Mouse (Mus musculus): ENCODE measurements around the gene Tmem104. TPM values are rescaled to one million over a fixed set of nuclear protein-coding genes. Genes with fewer than 3 reads are reported as not detected.

Gene Tmem104
- polyA plus RNA-seq, 1 experiment from 2014 or later, result 7.7 TPM

GRCm38 (mm10) chr11:115283486-115283765 is 96.1 kb downstream of the Tmem104 start:
- no peaks in the 10 kb centered on the region for H3K9me3 ChIP-seq (ENCODE audit: control insufficient read depth, low read length)
- no peaks in the 10 kb centered on the region for H3K36me3 ChIP-seq (ENCODE audit: control insufficient read depth, insufficient read depth, low read length)

GRCm38 (mm10) chr11:115283891-115284620 is 96.8 kb downstream of the Tmem104 start:
- 84% methylated on average over 12 of the region's 12 CpGs for WGBS
- ATAC-seq (ENCODE audit: insufficient number of reproducible peaks, low FRiP score, low TSS enrichment, low read depth) (no peak), DNase-seq (ENCODE audit: low spot score) (no peak)
- H3K27ac ChIP-seq (replicated peaks; ENCODE audit: low read depth, low read length), result no peak overlapping the region
- H3K4me3 ChIP-seq (ENCODE audit: low read depth, low read length), result no peak overlapping the region
- no peak overlapping the region for H3K9ac ChIP-seq (ENCODE audit: low read length)
- H3K9me3 ChIP-seq (ENCODE audit: control insufficient read depth, low read length), result no peaks in the 10 kb centered on the region
- no peaks in the 10 kb centered on the region for H3K27me3 ChIP-seq (ENCODE audit: control insufficient read depth, insufficient read depth, low read length)
- H3K36me3 ChIP-seq (ENCODE audit: control insufficient read depth, insufficient read depth, low read length), result no peaks in the 10 kb centered on the region
- H3K4me2 ChIP-seq (ENCODE audit: low read depth, severe bottlenecking), result no peak overlapping the region
- no peaks in the 10 kb centered on the region for H3K4me1 ChIP-seq (ENCODE audit: control insufficient read depth, insufficient read depth, low read length)

More at GRCm38 (mm10) chr11:115283486-115283765, 96.1 kb downstream of the Tmem104 start:
- 72% methylated on average over 9 of the region's 9 CpGs for WGBS
- no peak overlapping the region for H3K9ac ChIP-seq (ENCODE audit: low read length)
- no peak overlapping the region for H3K4me2 ChIP-seq (ENCODE audit: low read depth, severe bottlenecking)
- ATAC-seq (ENCODE audit: insufficient number of reproducible peaks, low FRiP score, low TSS enrichment, low read depth) (no peak), DNase-seq (ENCODE audit: low spot score) (no peak)
- no peaks in the 10 kb centered on the region for H3K4me1 ChIP-seq (ENCODE audit: control insufficient read depth, insufficient read depth, low read length)
- H3K27me3 ChIP-seq (ENCODE audit: control insufficient read depth, insufficient read depth, low read length), result no peaks in the 10 kb centered on the region
- H3K4me3 ChIP-seq (ENCODE audit: low read depth, low read length), result no peak overlapping the region
- no peak overlapping the region for H3K27ac ChIP-seq (replicated peaks; ENCODE audit: low read depth, low read length)

GRCm38 (mm10) chr11:115285282-115285681 is 98.0 kb downstream of the Tmem104 start:
- no peak overlapping the region for H3K27ac ChIP-seq (replicated peaks; ENCODE audit: low read depth, low read length)
- WGBS, result 75% methylated on average over 4 of the region's 4 CpGs
- no peaks in the 10 kb centered on the region for H3K27me3 ChIP-seq (ENCODE audit: control insufficient read depth, insufficient read depth, low read length)
- ATAC-seq (ENCODE audit: insufficient number of reproducible peaks, low FRiP score, low TSS enrichment, low read depth), result no peak
- H3K4me1 ChIP-seq (ENCODE audit: control insufficient read depth, insufficient read depth, low read length), result no peaks in the 10 kb centered on the region
- no peak for DNase-seq (ENCODE audit: low spot score)
- no peaks in the 10 kb centered on the region for H3K9me3 ChIP-seq (ENCODE audit: control insufficient read depth, low read length)
- no peak overlapping the region for H3K4me2 ChIP-seq (ENCODE audit: low read depth, severe bottlenecking)
- no peaks in the 10 kb centered on the region for H3K36me3 ChIP-seq (ENCODE audit: control insufficient read depth, insufficient read depth, low read length)
- H3K9ac ChIP-seq (ENCODE audit: low read length), result no peak overlapping the region
- no peak overlapping the region for H3K4me3 ChIP-seq (ENCODE audit: low read depth, low read length)

- no peak for DNase-seq (ENCODE audit: low spot score)
- Histone ChIP-seq H3K4me3 (ENCODE audit: low read depth, low read length) (no peak overlapping the region), H3K4me2 (ENCODE audit: low read depth, severe bottlenecking) (no peak overlapping the region), H3K4me1 (ENCODE audit: control insufficient read depth, insufficient read depth, low read length) (no peaks in the 10 kb centered on the region), H3K27me3 (ENCODE audit: control insufficient read depth, insufficient read depth, low read length) (no peaks in the 10 kb centered on the region), H3K27ac (replicated peaks; ENCODE audit: low read depth, low read length) (no peak overlapping the region), H3K36me3 (ENCODE audit: control insufficient read depth, insufficient read depth, low read length) (no peaks in the 10 kb centered on the region), H3K9ac (ENCODE audit: low read length) (no peak overlapping the region), H3K9me3 (ENCODE audit: control insufficient read depth, low read length) (no peaks in the 10 kb centered on the region)
- ATAC-seq (ENCODE audit: insufficient number of reproducible peaks, low FRiP score, low TSS enrichment, low read depth), result no peak
- WGBS, result 78% methylated on average over 19 of the region's 19 CpGs
Measured at GRCm38 (mm10) chr11:115286201-115286993, 99.1 kb downstream of the Tmem104 start.

GRCm38 (mm10) chr11:115287386-115287785 is 100.1 kb downstream of the Tmem104 start:
- WGBS, result 86% methylated on average over 5 of the region's 5 CpGs
- ATAC-seq (ENCODE audit: insufficient number of reproducible peaks, low FRiP score, low TSS enrichment, low read depth), result no peak
- no peak overlapping the region for H3K4me3 ChIP-seq (ENCODE audit: low read depth, low read length)
- H3K9me3 ChIP-seq (ENCODE audit: control insufficient read depth, low read length), result no peaks in the 10 kb centered on the region
- H3K9ac ChIP-seq (ENCODE audit: low read length), result no peak overlapping the region
- H3K27me3 ChIP-seq (ENCODE audit: control insufficient read depth, insufficient read depth, low read length), result no peaks in the 10 kb centered on the region
- no peaks in the 10 kb centered on the region for H3K36me3 ChIP-seq (ENCODE audit: control insufficient read depth, insufficient read depth, low read length)
- DNase-seq (ENCODE audit: low spot score), result no peak
- no peak overlapping the region for H3K4me2 ChIP-seq (ENCODE audit: low read depth, severe bottlenecking)
- no peaks in the 10 kb centered on the region for H3K4me1 ChIP-seq (ENCODE audit: control insufficient read depth, insufficient read depth, low read length)
- no peak overlapping the region for H3K27ac ChIP-seq (replicated peaks; ENCODE audit: low read depth, low read length)

GRCm38 (mm10) chr11:115288305-115288704 is 101.0 kb downstream of the Tmem104 start:
- Histone ChIP-seq H3K27ac (replicated peaks; ENCODE audit: low read depth, low read length) (no peak overlapping the region), H3K9ac (ENCODE audit: low read length) (no peak overlapping the region), H3K4me1 (ENCODE audit: control insufficient read depth, insufficient read depth, low read length) (no peaks in the 10 kb centered on the region), H3K9me3 (ENCODE audit: control insufficient read depth, low read length) (no peaks in the 10 kb centered on the region), H3K27me3 (ENCODE audit: control insufficient read depth, insufficient read depth, low read length) (no peaks in the 10 kb centered on the region), H3K4me3 (ENCODE audit: low read depth, low read length) (no peak overlapping the region), H3K4me2 (ENCODE audit: low read depth, severe bottlenecking) (no peak overlapping the region), H3K36me3 (ENCODE audit: control insufficient read depth, insufficient read depth, low read length) (no peaks in the 10 kb centered on the region)
- 86% methylated on average over 2 of the region's 2 CpGs for WGBS
- DNase-seq (ENCODE audit: low spot score), result no peak
- no peak for ATAC-seq (ENCODE audit: insufficient number of reproducible peaks, low FRiP score, low TSS enrichment, low read depth)

- Histone ChIP-seq H3K4me3 (ENCODE audit: low read depth, low read length) (no peak overlapping the region), H3K9ac (ENCODE audit: low read length) (no peak overlapping the region), H3K27ac (replicated peaks; ENCODE audit: low read depth, low read length) (no peak overlapping the region), H3K4me2 (ENCODE audit: low read depth, severe bottlenecking) (no peak overlapping the region), H3K27me3 (ENCODE audit: control insufficient read depth, insufficient read depth, low read length) (no peaks in the 10 kb centered on the region), H3K9me3 (ENCODE audit: control insufficient read depth, low read length) (no peaks in the 10 kb centered on the region), H3K36me3 (ENCODE audit: control insufficient read depth, insufficient read depth, low read length) (no peaks in the 10 kb centered on the region), H3K4me1 (ENCODE audit: control insufficient read depth, insufficient read depth, low read length) (no peaks in the 10 kb centered on the region)
- ATAC-seq (ENCODE audit: insufficient number of reproducible peaks, low FRiP score, low TSS enrichment, low read depth) (no peak), DNase-seq (ENCODE audit: low spot score) (no peak)
- WGBS, result 81% methylated on average over 8 of the region's 8 CpGs
Measured at GRCm38 (mm10) chr11:115289885-115290284, 102.6 kb downstream of the Tmem104 start.

GRCm38 (mm10) chr11:115290314-115290713 is 103.0 kb downstream of the Tmem104 start:
- H3K4me1 ChIP-seq (ENCODE audit: control insufficient read depth, insufficient read depth, low read length), result no peaks in the 10 kb centered on the region
- H3K27me3 ChIP-seq (ENCODE audit: control insufficient read depth, insufficient read depth, low read length), result no peaks in the 10 kb centered on the region
- no peak overlapping the region for H3K4me3 ChIP-seq (ENCODE audit: low read depth, low read length)
- no peak for ATAC-seq (ENCODE audit: insufficient number of reproducible peaks, low FRiP score, low TSS enrichment, low read depth)
- H3K27ac ChIP-seq (replicated peaks; ENCODE audit: low read depth, low read length), result no peak overlapping the region
- H3K4me2 ChIP-seq (ENCODE audit: low read depth, severe bottlenecking), result no peak overlapping the region
- DNase-seq (ENCODE audit: low spot score), result no peak
- no peaks in the 10 kb centered on the region for H3K9me3 ChIP-seq (ENCODE audit: control insufficient read depth, low read length)
- no peaks in the 10 kb centered on the region for H3K36me3 ChIP-seq (ENCODE audit: control insufficient read depth, insufficient read depth, low read length)
- H3K9ac ChIP-seq (ENCODE audit: low read length), result no peak overlapping the region
- 94% methylated on average over 1 of the region's 1 CpGs for WGBS

All from limb, embryonic 11.5 days (tissue).